Mouse (Mus musculus): ENCODE measurements around the gene Tlk1. TPM values are rescaled to one million over a fixed set of nuclear protein-coding genes. Genes with fewer than 3 reads are reported as not detected.
"Not testable (repeated sequence)": the region's sequence is repeated elsewhere in the genome, so short reads cannot be mapped to it uniquely, and the experiment has no call there.

Gene Tlk1
- polyA plus RNA-seq, 1 experiment from 2014 or later: 27.2 TPM

DNA sequence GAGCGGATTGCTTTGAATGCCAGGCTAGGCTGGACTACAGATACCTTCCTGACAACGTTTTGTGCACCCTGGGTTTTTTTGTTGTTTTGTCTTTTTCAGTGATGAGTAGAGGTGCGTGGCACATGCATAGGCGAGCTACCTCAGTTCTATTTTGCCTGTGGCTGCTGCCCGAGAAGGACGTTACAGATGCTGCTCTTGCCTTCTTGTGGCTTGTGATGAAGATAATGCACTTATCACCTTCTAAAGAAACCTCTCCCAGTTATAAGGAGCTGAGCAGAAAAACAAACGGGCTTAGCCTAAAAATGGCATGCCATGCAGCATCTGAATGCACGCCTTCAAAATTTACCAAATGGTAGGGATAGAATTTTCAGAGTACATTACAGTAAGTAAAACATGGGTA, 2.3 kb upstream of the Tlk1 start:
- WGBS: 87% methylated on average over 8 of the region's 8 CpGs
- Histone ChIP-seq H3K36me3 (replicated peaks) (no peaks in the 10 kb centered on the region), H3K27ac (no peak overlapping the region), H3K27me3 (ENCODE audit: poor library complexity, severe bottlenecking) (no peaks in the 10 kb centered on the region), H3K4me1 (peaks cover 17% of the 10 kb centered on the region), H3K9me3 (no peaks in the 10 kb centered on the region), H3K4me3 (no peak overlapping the region)
- DNase-seq (ENCODE audit: extremely low spot score, low spot score): no peak

DNA sequence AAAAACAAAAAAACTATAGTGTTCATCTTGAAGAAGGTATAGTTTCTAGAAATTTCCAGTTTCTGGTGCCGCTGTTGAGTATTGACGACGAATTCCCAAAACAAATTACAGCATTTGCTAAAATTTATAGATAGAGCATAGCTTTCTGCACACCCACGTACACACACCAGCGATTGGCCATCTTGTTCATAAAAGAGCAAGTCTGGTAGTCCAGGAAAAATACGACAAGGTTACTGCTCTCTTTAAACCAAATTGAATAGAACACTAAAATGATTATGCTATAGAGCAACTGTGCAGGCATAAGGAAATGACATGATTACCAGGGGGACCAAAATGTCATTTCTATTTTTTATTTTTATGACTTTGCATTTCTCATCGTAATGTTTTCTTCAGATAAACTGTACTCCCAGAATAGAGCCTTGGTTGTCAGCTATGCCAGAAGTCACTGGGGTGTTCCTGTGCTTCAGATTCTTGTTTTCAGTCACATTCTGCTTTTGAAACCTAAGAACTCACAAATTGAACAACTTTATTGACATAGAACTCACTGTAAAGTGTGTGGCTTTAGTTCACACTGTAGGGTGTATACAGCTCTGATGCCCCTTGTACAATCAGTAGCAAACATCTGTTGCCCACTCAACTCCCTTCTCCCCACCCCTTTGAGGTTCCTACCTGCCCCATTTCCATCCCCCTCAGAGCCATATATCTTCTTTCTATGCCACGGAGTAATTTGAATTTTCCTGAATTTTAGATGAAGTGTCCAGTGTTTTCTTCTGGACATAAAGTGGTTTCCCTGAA, 1.1 kb upstream of the Tlk1 start:
- Histone ChIP-seq H3K9me3 (no peaks in the 10 kb centered on the region), H3K27ac (peak overlapping the region; percentile 100; the same call in 1 of the 2 replicates), H3K4me3 (peak overlapping the region; percentile 93; the same call in 1 of the 2 replicates), H3K27me3 (ENCODE audit: poor library complexity, severe bottlenecking) (no peaks in the 10 kb centered on the region), H3K36me3 (replicated peaks) (no peaks in the 10 kb centered on the region), H3K4me1 (peaks cover 29% of the 10 kb centered on the region)
- 87% methylated on average over 8 of the region's 8 CpGs for WGBS
- no peak for DNase-seq (ENCODE audit: extremely low spot score, low spot score)

DNA sequence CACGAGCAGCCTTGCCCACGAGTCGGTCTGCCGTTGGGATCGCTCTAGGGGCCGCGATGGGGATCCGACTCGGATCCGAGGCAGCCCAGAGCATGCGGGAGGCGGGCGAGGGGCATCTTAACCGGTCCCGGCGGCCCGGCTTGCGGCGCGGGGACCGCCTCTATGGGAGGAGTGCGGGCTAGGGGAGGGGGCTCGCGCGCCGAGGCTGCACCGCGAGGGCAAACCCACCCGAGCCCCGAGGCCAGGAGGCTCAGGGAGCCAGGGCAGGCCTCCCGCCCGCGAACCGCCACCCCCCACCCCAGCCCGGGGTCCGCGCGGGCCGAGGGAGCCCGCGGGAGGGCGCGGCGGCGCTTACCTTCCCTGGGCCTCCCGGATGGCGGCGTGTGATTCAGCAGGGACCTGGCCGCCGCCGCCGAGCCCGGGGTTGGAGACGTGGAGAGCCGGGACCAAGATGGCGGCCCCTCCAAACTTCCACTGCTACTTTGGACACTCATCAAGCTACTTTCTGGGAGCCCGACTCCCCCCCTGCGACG, 624 bp downstream of the Tlk1 start:
- Histone ChIP-seq H3K4me1 (peaks cover 31% of the 10 kb centered on the region), H3K9me3 (no peaks in the 10 kb centered on the region), H3K27me3 (ENCODE audit: poor library complexity, severe bottlenecking) (no peaks in the 10 kb centered on the region), H3K36me3 (replicated peaks) (no peaks in the 10 kb centered on the region), H3K27ac (peak overlapping the region; percentile 100), H3K4me3 (peak overlapping the region; percentile 93)
- DNase-seq (ENCODE audit: extremely low spot score, low spot score): peak; percentile 80
- WGBS: under 1% methylated on average over 50 of the region's 59 CpGs

DNA sequence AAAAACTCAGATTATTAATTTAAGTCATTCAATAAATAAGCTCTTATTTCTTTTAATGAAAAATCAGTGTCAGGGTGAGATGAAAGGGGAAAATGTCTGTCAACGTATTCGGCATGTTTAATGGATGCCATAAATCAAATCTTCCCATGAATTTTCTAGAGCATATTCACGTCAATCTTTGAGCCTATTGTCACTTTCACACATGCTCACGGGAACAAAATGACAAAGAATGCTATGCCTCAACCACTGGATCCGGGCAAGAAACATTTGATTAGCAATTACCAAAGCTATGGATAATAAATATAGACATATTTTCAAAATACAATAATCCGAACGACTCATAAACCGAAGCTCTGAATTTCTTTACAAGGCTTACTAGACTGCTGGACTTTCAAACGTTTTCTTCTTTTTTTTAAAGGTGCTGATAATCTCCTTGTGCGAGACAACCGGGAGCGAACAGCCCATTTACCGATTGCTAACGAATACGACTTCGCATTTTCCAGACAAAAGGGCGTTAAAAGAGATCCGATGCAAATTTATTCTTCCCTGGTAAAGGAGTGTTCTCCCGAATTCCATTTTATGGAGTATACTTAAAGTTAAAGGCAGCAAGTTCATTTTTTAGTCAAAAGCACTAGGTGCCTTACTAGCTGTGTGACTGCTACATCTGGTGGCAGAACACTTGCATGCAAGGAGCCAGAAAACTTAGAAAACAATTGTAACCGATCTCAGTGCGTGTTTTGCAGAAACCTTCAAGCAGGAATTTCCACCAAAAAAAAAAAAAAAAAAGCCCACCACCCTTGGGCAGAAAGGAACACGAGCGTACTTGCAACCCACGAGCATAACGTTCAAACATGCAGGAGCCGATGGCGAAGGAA, 1.4 kb downstream of the Tlk1 start:
- Histone ChIP-seq H3K9me3 (no peaks in the 10 kb centered on the region), H3K27me3 (ENCODE audit: poor library complexity, severe bottlenecking) (no peaks in the 10 kb centered on the region), H3K36me3 (replicated peaks) (no peaks in the 10 kb centered on the region), H3K27ac (peak overlapping the region; percentile 100), H3K4me3 (peak overlapping the region; percentile 93), H3K4me1 (peaks cover 31% of the 10 kb centered on the region)
- DNase-seq (ENCODE audit: extremely low spot score, low spot score): no peak
- WGBS: 3% methylated on average over 27 of the region's 27 CpGs

DNA sequence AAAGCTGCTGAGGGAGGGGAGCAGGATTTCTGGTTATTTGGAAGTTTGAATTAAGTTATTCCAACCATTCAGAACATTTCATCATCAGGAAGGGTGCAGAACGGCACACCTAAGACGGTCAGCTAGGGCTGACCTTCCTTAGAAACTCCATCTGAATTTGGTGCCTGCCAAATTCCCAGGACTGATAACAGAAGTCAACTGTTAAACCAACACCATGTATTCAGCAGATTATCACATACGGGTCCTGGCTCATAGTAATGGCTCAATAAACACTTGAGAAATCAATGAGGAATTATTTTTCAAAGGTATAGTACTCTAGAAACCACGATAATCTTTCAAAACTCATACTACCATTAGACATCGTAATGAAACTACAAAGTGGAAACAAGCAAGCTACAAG, 2.1 kb downstream of the Tlk1 start:
- Histone ChIP-seq H3K36me3 (replicated peaks) (no peaks in the 10 kb centered on the region), H3K4me3 (peak overlapping the region; percentile 93), H3K27me3 (ENCODE audit: poor library complexity, severe bottlenecking) (no peaks in the 10 kb centered on the region), H3K27ac (0 out of 2 replicates have a peak overlapping the region, but pooled peaks have one; percentile 100), H3K4me1 (peaks cover 31% of the 10 kb centered on the region), H3K9me3 (no peaks in the 10 kb centered on the region)
- no peak for DNase-seq (ENCODE audit: extremely low spot score, low spot score)
- 60% methylated on average over 5 of the region's 5 CpGs for WGBS

DNA sequence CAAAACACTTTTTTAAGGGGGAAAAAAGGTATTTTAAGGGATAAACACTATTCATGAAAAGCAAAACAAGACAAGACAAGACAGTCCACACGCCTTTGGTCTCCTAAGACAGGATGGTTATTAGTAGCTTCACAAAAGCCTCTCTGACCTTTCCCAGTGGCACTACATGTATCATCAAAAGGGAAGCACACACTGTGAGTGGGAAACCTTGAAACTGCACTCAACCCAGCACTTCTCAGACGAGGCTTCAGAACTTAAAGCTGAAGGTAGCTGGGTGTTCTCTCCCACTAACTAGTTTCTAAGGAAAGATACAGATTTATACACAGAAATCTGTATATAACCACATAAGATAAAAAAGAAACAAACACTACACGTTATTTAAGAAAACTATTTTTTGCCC, 8.6 kb downstream of the Tlk1 start:
- DNase-seq (ENCODE audit: extremely low spot score, low spot score): no peak
- H3K9me3 ChIP-seq: no peaks in the 10 kb centered on the region
- no peaks in the 10 kb centered on the region for H3K27me3 ChIP-seq (ENCODE audit: poor library complexity, severe bottlenecking)
- no peak overlapping the region for H3K27ac ChIP-seq
- no peaks in the 10 kb centered on the region for H3K36me3 ChIP-seq (replicated peaks)
- no peak overlapping the region for H3K4me3 ChIP-seq
- H3K4me1 ChIP-seq: peaks cover 8% of the 10 kb centered on the region
- 70% methylated on average over 3 of the region's 3 CpGs for WGBS

DNA sequence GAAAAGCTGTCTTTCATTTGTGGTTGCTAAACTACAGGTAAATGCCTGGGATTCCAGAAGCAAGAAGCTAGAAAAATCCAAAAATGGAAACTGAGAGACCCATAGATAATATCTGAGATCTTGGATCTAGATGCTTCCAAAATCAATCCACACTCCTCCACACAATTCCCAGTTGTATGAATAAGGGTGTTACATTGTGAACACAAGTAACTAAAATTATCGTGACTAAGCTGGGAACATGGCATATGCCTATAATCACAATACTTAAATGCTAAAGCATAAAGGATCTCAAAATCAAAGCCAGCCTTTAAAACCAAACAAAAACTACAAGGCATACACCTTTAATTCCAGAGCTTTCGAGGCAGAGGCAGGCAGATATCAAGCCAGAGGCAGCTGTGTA, 9.5 kb downstream of the Tlk1 start:
- H3K27me3 ChIP-seq (ENCODE audit: poor library complexity, severe bottlenecking): no peaks in the 10 kb centered on the region
- H3K9me3 ChIP-seq: no peaks in the 10 kb centered on the region
- no peaks in the 10 kb centered on the region for H3K36me3 ChIP-seq (replicated peaks)
- WGBS: 90% methylated on average over 2 of the region's 2 CpGs
- H3K27ac ChIP-seq: no peak overlapping the region
- no peak for DNase-seq (ENCODE audit: extremely low spot score, low spot score)
- no peak overlapping the region for H3K4me3 ChIP-seq
- H3K4me1 ChIP-seq: peaks cover 10% of the 10 kb centered on the region

DNA sequence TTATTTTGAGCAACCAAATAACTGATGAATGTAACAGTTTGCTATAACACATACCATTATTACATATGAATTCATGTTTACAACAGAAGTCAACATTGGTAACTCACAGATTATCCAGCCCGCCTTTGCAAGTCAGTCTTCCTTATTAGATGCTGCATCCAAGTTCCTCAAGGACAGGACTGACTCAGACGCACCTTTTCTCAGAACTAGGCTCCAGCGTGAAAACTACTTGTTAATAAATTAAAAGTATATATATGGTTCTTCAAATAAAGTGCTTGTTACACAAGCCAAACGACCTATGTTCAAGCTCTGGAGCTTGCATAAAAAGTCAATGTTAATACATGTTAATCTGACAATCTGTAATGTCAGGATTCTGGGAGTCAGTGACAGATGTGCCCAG, 11.9 kb downstream of the Tlk1 start:
- 85% methylated on average over 4 of the region's 4 CpGs for WGBS
- Histone ChIP-seq H3K4me1 (peaks cover 10% of the 10 kb centered on the region), H3K27me3 (ENCODE audit: poor library complexity, severe bottlenecking) (no peaks in the 10 kb centered on the region), H3K4me3 (no peak overlapping the region), H3K27ac (no peak overlapping the region), H3K9me3 (no peaks in the 10 kb centered on the region), H3K36me3 (replicated peaks) (no peaks in the 10 kb centered on the region)
- DNase-seq (ENCODE audit: extremely low spot score, low spot score): no peak

DNA sequence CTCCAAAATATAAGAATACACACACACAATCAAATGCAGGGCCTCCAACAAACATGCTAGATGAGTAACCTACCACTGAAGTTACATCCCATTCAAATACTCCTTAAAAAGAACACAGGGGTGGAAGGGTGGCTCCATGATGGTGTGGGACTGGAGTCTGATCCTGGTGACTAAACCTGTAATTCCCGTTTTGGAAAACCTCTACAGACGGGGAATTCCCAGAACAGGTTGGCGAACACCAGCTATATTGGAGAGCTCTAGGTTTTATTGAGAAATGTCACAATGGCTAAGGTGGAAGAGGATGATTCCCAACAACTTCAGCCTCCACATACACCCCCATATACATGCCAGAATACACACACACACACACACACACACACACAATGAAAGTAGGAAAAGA, 14.1 kb downstream of the Tlk1 start:
- Histone ChIP-seq H3K9me3 (no peaks in the 10 kb centered on the region), H3K4me1 (peaks cover 10% of the 10 kb centered on the region), H3K4me3 (no peak overlapping the region), H3K36me3 (replicated peaks) (no peaks in the 10 kb centered on the region), H3K27me3 (ENCODE audit: poor library complexity, severe bottlenecking) (no peaks in the 10 kb centered on the region), H3K27ac (no peak overlapping the region)
- WGBS: 87% methylated on average over 3 of the region's 3 CpGs
- no peak for DNase-seq (ENCODE audit: extremely low spot score, low spot score)

DNA sequence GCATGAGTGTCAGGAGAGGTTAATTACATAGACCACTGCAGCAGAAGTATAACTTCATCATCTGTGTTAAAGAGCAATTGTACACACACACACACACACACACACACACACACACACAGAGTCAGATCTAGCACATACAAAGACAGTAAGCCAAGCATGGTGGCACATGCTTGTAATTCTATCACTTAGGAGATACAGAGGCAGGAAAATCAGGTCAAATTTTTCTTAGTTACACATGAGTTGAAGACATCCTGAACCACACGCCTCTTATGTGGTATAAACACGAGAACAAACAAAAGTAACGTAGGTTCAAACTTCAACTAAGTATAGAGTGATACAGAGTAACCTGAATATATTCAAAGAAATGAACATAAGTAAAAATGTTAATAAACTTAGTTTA, 15.6 kb downstream of the Tlk1 start:
- Histone ChIP-seq H3K27me3 (ENCODE audit: poor library complexity, severe bottlenecking) (no peaks in the 10 kb centered on the region), H3K9me3 (no peaks in the 10 kb centered on the region; the same call in 1 of the 2 replicates), H3K4me3 (no peak overlapping the region), H3K27ac (no peak overlapping the region), H3K36me3 (replicated peaks) (peaks cover 16% of the 10 kb centered on the region), H3K4me1 (peaks cover 10% of the 10 kb centered on the region)
- no peak for DNase-seq (ENCODE audit: extremely low spot score, low spot score)
- WGBS: 93% methylated on average over 3 of the region's 3 CpGs

DNA sequence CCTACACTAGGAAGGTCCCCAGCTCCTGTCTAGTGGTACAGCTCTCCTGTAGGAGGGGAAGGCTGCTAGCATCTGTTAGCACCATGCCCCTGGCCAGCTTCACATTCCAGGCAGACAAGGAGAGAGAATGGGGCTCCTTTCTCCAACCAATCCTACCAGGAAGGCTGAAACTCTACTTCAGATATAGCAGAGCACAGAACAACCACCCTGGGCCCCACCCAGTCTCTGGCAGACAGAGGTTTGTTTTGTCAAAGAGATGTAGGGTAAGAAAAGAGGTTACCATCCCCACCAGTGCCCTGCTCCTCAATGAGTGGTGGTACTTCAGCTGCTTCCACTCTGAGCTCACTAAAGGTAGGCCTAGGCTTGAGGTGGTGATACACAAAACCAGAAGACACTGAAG, 16.8 kb downstream of the Tlk1 start:
- DNase-seq (ENCODE audit: extremely low spot score, low spot score): no peak
- no peaks in the 10 kb centered on the region for H3K27me3 ChIP-seq (ENCODE audit: poor library complexity, severe bottlenecking)

DNA sequence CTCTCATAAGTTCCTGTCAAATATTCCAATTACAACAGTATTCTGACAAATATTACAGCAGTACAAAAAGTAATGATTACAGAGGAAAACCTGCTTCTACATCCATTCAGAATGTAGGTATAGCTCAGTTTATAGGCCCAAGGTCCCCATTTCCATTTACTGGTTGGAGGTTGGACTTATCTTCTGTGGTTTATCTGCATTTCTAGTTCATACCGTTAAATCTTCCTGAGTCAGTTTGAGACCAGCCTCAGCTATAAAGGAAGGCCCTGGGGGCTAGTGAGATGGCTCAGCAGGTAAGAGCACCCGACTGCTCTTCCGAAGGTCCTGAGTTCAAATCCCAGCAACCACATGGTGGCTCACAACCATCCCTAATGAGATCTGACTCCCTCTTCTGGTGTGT, 17.9 kb downstream of the Tlk1 start:
- H3K9me3 ChIP-seq; H3K4me3 ChIP-seq; H3K27me3 ChIP-seq (ENCODE audit: poor library complexity, severe bottlenecking); H3K4me1 ChIP-seq; H3K27ac ChIP-seq; DNase-seq (ENCODE audit: extremely low spot score, low spot score): not testable (repeated sequence)
- peaks cover 26% of the 10 kb centered on the region for H3K36me3 ChIP-seq (replicated peaks)
- WGBS: 90% methylated on average over 3 of the region's 3 CpGs

More for the DNA sequence above, 16.8 kb downstream of the Tlk1 start:
- Histone ChIP-seq H3K27ac (no peak overlapping the region), H3K9me3 (no peaks in the 10 kb centered on the region; the same call in 1 of the 2 replicates), H3K4me1 (peaks cover 8% of the 10 kb centered on the region), H3K36me3 (replicated peaks) (peaks cover 24% of the 10 kb centered on the region), H3K4me3 (no peak overlapping the region)

DNA sequence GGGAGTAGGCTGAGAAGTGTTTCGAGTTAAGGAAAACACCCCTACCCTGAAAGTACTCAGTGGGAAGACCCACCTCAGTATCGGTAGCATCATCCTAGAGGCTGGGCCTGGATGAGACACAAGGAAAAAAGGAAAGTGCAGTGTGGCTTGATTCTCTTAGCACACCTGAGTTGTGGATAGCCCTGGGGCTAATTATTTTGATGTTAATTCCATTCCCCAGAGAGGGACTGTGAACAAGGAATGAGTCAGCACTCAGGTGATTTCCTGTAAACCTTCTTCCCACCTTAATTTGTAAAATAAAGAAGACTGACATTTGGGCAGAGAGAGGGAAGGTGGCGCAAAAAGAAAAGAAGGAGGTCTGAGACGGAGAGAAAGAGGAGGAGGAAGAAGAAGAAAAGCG, 19.5 kb downstream of the Tlk1 start:
- no peak overlapping the region for H3K27ac ChIP-seq
- H3K4me3 ChIP-seq: no peak overlapping the region
- WGBS: 87% methylated on average over 5 of the region's 5 CpGs
- no peak for DNase-seq (ENCODE audit: extremely low spot score, low spot score)
- no peaks in the 10 kb centered on the region for H3K27me3 ChIP-seq (ENCODE audit: poor library complexity, severe bottlenecking)
- H3K36me3 ChIP-seq (replicated peaks): peaks cover 36% of the 10 kb centered on the region
- H3K4me1 ChIP-seq: peaks cover under 1% of the 10 kb centered on the region; the same call in 1 of the 2 replicates
- H3K9me3 ChIP-seq: no peaks in the 10 kb centered on the region; the same call in 1 of the 2 replicates
